Mouse (Mus musculus) liver, adult 10 weeks (tissue): ENCODE results near the gene Nck1. TPM values are rescaled to one million over a fixed set of nuclear protein-coding genes. Genes with fewer than 3 reads are reported as not detected.

Experiments
- polyA plus RNA-seq: library from polyadenylated mRNA; stranded (reverse); fragments of 350-450 nt; fragmentation: Illumina TruSeq; extraction: RNeasy Lipid Tissue Mini Kit (QIAGEN cat#74804); gene quantifications from one replicate; pipeline ENCODE4 v1.2.3, GENCODE M21; 2014; ENCODE audit warnings: low read depth, low replicate concordance

Nck1 gene
- polyA plus RNA-seq, result 79.9 TPM

GRCm38 (mm10) chr9:100545715-100546593, at the start of gene Nck1:
Gene Nck1, minus strand, starts transcription at chr9:100546134.

GRCm38 (mm10) chr9:100570626-100571233, 24.8 kb upstream of the Nck1 start, which contains the start of gene Slc35g2:
Gene Slc35g2, minus strand, starts transcription at chr9:100571090.

GRCm38 (mm10) chr9:100486431-100486830, 59.5 kb downstream of the Nck1 start, which contains the start of gene Il20rb:
Gene Il20rb, minus strand, starts transcription at chr9:100486788.

Other genes with a start within 250 kb of the Nck1 start
- gene Il20rb, start 59.3 kb downstream of the Nck1 start, polyA plus RNA-seq, result not detected
- gene Slc35g2, start 25.0 kb upstream of the Nck1 start, polyA plus RNA-seq, result 1.5 TPM
- gene Stag1, start 51.7 kb upstream of the Nck1 start, polyA plus RNA-seq, result 22.1 TPM